Mouse (Mus musculus): ENCODE measurements around the gene Fndc8. TPM values are rescaled to one million over a fixed set of nuclear protein-coding genes. Genes with fewer than 3 reads are reported as not detected.

The Fndc8 gene
- 0.11 and 0.16 TPM in 2 replicates for polyA plus RNA-seq (2012; rRNA removed)

- no peak for DNase-seq (ENCODE audit: low read depth, low spot score)
- 20% methylated on average over 7 of the region's 7 CpGs for WGBS
Observed at GRCm38 (mm10) chr11:82891936-82892335, at the start of gene Fndc8. Fndc8 (plus strand) TSS chr11:82892124.

GRCm38 (mm10) chr11:82844771-82845414, 47.0 kb upstream of the Fndc8 start:
- WGBS, result 73% methylated on average over 11 of the region's 11 CpGs
- no peak for DNase-seq (ENCODE audit: low read depth, low spot score)

DNA sequence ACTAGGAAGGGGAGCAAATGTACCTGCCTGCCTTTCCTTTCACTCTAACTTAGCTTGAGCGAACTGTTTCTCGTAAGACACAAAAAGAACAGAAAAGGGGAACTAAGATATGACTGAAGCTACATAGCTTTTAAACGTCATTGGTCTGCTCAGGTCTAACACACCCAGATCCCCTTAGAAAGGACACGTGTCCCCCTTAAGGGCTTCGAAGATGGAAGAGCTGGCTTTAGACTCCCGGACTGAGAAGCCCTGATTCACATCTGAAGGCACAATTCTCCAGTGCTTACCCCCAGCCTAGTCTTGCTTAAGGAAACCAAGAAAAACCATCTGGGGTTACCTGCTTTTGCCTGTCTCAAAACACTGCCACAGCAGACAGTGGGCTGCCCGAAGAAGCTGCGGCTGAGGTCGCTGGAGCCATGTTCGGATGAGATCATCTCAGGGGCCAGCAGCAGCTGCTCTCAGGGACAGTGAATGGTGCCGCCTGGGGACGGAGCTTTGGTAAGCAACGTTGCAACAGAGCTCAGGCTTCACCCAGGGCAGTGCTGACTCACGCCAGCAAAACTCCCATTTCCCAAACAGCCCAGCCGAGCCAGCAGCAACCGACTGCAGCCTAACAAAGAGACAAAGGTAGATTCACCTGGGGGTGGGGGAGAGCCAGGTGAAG, 46.4 kb upstream of the Fndc8 start:
- no peak for DNase-seq (ENCODE audit: low read depth, low spot score)
- 35% methylated on average over 16 of the region's 16 CpGs for WGBS

GRCm38 (mm10) chr11:82846079-82846436, 45.9 kb upstream of the Fndc8 start:
- WGBS, result 58% methylated on average over 4 of the region's 4 CpGs
- no peak for DNase-seq (ENCODE audit: low read depth, low spot score)

GRCm38 (mm10) chr11:82846938-82847337, 45.0 kb upstream of the Fndc8 start:
- no peak for DNase-seq (ENCODE audit: low read depth, low spot score)
- WGBS, result 93% methylated on average over 3 of the region's 3 CpGs

- WGBS, result 75% methylated on average over 6 of the region's 6 CpGs
- DNase-seq (ENCODE audit: low read depth, low spot score), result no peak
Observed at GRCm38 (mm10) chr11:82847571-82848000, 44.3 kb upstream of the Fndc8 start.

GRCm38 (mm10) chr11:82850259-82850658, 41.7 kb upstream of the Fndc8 start:
- no peak for DNase-seq (ENCODE audit: low read depth, low spot score)
- 31% methylated on average over 5 of the region's 5 CpGs for WGBS

DNA sequence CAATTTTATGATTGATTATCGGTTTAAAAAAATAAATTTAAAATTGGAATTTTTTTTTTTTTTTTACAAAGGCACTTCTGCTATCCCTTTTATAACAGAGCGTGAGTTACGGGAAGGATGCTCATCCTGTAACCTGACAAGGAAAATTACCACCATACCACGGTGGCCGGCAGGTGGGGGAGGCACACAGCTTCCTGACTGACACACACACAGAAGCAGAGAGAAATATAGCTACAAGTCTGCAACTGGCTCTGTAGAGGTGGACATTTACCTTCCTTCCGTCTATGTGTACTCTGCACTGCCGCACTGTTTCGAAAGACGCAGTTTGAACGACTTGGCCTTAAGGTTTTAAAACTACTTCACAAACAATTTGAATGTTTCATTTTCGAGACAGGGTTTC, 39.8 kb upstream of the Fndc8 start:
- DNase-seq (ENCODE audit: low read depth, low spot score), result no peak
- WGBS, result 83% methylated on average over 11 of the region's 11 CpGs

DNA sequence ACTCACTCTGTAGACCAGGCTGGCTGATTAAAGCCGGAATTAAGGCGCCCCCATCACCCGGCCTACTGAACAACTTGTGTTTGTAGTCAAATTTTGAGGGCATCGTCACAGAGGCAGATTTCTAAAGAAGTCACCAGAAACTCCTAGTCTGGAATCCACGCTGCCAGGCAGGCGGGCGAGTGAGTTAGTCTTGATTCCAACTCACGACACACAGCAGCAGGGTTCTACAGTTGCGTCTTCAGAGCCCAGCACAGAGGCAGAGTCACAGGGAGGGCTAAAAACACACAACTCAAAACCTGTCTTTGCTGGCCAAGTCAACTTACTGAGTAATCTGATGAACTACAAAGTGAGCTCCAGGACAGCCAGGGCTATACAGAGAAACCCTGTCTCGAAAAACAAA, 39.4 kb upstream of the Fndc8 start:
- 90% methylated on average over 10 of the region's 10 CpGs for WGBS

DNA sequence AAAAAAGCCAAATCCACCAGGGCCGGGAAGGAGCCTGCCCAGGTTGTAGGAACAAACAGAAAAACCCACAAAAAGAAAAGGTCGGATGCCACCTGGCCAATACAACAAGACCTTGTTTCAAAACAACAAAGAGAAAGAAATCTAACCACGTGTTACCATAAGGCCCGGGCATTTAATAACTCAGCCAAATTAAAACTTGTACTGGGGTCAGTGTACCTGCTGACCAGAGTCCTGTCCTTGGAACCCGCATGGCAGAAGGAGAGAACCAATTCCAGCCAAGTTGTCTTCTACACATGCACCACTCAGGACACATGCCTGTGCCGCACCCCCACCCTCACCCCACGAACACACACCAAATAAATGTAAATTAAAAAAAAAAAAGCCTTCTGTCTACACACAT, 39.0 kb upstream of the Fndc8 start:
- DNase-seq (ENCODE audit: low read depth, low spot score), result no peak

More for the DNA sequence above, 39.4 kb upstream of the Fndc8 start:
- DNase-seq (ENCODE audit: low read depth, low spot score), result no peak

DNA sequence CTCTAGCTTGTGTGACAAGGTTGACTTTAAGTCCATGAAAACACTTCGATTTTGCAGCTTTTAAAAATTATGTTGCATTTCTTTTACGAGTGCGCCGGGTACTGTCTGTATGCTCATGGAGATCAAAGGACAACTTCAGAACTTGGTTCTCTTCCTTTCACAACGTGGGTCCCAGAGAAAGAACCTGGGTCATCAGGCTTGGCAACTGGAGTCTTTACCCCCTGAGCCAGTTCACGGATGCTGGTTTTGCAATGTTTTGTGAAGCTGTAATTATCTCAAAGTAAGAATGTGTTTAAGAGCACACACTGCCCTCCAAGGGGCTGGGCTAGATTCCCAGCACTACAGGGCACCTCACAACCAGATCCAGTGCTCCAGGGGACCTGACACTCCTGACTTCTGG, 37.8 kb upstream of the Fndc8 start:
- no peak for DNase-seq (ENCODE audit: low read depth, low spot score)

More for the DNA sequence above, 39.0 kb upstream of the Fndc8 start:
- WGBS, result 88% methylated on average over 7 of the region's 7 CpGs

GRCm38 (mm10) chr11:82855327-82855973, 36.5 kb upstream of the Fndc8 start:
- no peak for DNase-seq (ENCODE audit: low read depth, low spot score)
- 77% methylated on average over 9 of the region's 9 CpGs for WGBS

More for the DNA sequence above, 37.8 kb upstream of the Fndc8 start:
- WGBS, result 72% methylated on average over 6 of the region's 6 CpGs

GRCm38 (mm10) chr11:82856032-82856431, 35.9 kb upstream of the Fndc8 start:
- 87% methylated on average over 10 of the region's 10 CpGs for WGBS
- no peak for DNase-seq (ENCODE audit: low read depth, low spot score)

GRCm38 (mm10) chr11:82857307-82857848, 34.5 kb upstream of the Fndc8 start:
- WGBS, result 84% methylated on average over 13 of the region's 13 CpGs
- DNase-seq (ENCODE audit: low read depth, low spot score), result no peak

DNA sequence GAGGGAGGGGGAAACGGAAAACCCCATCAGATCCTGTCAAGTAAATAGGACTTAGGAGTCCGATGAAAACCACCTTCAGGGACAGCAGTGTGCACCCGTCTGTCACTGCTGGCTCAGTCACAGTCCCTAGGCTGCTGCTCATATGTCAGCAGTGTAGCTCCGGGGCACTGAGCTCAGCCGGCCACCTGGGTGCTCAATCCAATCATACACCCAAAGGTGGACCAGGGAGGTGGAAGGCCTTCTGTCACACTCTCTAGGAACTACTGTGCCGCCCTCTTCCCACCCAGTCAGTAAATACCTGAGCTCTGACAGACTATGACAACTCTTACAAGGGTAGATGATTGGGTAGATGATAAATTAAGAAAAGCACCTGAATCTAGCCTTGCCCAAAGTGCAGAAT, 31.2 kb upstream of the Fndc8 start:
- DNase-seq (ENCODE audit: low read depth, low spot score), result no peak
- 64% methylated on average over 6 of the region's 6 CpGs for WGBS

DNA sequence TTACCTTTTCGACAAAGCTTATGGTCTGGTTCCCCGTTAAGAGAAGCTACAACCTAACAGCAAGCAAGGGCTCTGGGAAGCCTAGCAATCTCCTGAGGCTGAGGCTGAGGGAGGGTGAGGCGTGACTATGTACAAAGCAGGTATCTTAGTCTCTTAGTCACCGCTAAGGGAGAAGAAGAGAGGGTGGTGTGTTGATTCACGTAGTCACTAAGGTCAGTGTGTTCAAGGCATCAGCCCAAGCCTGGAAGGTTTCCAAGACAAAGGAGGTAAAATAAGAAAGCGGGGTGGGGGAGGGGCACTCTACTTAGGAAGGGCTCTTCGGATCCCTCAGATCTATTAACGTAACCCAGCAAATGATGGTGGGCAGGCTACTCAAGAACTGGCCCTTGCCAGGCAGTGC, 30.4 kb upstream of the Fndc8 start:
- 28% methylated on average over 8 of the region's 8 CpGs for WGBS
- DNase-seq (ENCODE audit: low read depth, low spot score), result peak; percentile 53

DNA sequence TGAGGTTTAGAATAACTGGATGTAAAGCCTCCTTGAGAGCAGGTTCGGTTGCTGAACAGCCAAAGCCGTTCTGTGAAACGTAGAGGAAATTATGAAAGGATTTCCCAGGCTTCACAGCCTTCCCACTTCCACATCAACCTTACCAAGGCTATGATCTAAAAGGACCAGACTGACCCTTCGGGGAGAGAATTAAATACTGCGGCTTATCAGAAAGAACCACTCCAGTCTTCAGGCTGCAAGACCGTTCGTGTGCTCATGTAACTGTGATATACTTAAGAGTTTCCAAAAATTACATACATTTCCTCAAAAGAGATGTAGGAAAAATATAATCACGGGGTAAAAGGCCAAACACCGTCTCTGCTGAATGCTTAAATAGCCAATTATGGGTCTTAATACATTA, 29.3 kb upstream of the Fndc8 start:
- WGBS, result 90% methylated on average over 9 of the region's 9 CpGs
- DNase-seq (ENCODE audit: low read depth, low spot score), result no peak

GRCm38 (mm10) chr11:82863059-82863458, 28.9 kb upstream of the Fndc8 start:
- WGBS, result 53% methylated on average over 2 of the region's 2 CpGs
- DNase-seq (ENCODE audit: low read depth, low spot score), result no peak

DNA sequence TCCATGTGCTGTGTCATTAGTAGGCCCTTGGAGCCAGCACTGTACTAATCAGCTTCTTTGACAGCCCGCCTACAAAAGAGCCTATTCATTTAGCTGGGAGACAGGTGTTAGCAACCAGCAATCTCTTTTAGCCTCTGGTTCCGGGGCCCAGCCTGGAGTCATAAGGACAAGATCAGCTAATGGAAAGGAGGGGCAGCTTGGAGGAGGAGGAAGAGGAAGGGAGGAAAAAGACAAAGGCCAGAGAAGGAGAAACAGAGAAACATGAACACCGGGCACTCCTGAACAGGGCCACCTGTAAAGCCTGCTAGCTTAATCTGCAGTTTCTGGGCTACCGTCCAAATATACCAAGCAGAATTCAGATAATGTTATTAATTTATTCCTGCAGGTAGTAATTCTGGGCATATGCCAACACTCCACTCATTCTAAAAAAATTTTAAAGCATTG, 28.4 kb upstream of the Fndc8 start:
- no peak for DNase-seq (ENCODE audit: low read depth, low spot score)
- 27% methylated on average over 4 of the region's 4 CpGs for WGBS

GRCm38 (mm10) chr11:82865957-82866356, 26.0 kb upstream of the Fndc8 start:
- no peak for DNase-seq (ENCODE audit: low read depth, low spot score)
- 87% methylated on average over 10 of the region's 10 CpGs for WGBS
